Mouse (Mus musculus): ENCODE results near the gene Fmo2. TPM values are rescaled to one million over a fixed set of nuclear protein-coding genes. Genes with fewer than 3 reads are reported as not detected.

Gene Fmo2
- polyA plus RNA-seq, 1 experiment from 2014 or later = not detected

DNA sequence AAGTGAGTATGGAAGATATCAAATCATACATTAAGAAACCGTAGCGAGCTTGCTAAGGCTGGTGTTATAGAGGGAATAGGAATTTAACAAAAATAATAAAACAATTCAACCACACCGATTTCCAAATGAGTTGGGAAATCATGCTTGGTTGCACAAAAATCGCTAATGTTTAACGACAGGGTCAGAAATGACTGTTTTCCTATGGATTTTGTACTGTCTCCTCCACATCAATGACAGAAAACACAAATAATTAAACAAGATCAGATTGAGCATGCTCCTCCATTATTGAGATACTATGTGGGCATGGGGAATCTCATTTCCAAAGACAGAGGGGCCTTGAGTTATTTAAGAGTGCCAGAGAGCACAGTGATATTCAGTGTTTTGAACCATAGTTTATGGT lies 34.2 kb downstream of the Fmo2 start:
- no peak overlapping the region for H3K4me2 ChIP-seq (ENCODE audit: low read depth)
- ATAC-seq (ENCODE audit: insufficient read depth, low FRiP score, low TSS enrichment) (no peak), DNase-seq (ENCODE audit: low spot score) (no peak)
- H3K27ac ChIP-seq (ENCODE audit: low read depth, low read length) = no peak overlapping the region
- no peaks in the 10 kb centered on the region for H3K27me3 ChIP-seq (ENCODE audit: control insufficient read depth, insufficient read depth, low read length)
- no peak overlapping the region for H3K4me3 ChIP-seq (ENCODE audit: low read depth, low read length)
- H3K9ac ChIP-seq (ENCODE audit: low read length) = no peak overlapping the region
- no peaks in the 10 kb centered on the region for H3K9me3 ChIP-seq (ENCODE audit: control insufficient read depth, low read length)
- no peaks in the 10 kb centered on the region for H3K36me3 ChIP-seq (ENCODE audit: control insufficient read depth, insufficient read depth, low read length)
- no peaks in the 10 kb centered on the region for H3K4me1 ChIP-seq (ENCODE audit: control insufficient read depth, insufficient read depth, low read length)
- WGBS = 91% methylated on average over 5 of the region's 5 CpGs

DNA sequence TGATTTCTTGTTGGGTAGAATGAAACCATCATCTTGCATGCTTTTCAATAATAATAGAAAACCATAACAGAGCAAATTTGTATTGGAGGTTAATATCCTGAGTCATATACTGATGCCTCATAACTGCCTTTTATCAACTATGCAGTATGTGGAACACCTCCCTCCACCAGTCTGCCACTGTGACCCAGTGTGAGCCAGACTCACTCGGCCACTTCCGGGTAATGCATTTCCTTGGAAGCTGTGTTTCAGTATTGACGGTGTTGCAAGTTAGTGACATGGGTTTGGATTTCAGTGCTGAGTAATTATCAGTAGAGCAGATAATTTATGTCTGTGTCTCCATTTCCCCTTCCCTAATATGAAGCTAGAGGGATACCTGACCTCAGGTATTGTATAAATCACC lies 34.9 kb downstream of the Fmo2 start:
- no peaks in the 10 kb centered on the region for H3K4me1 ChIP-seq (ENCODE audit: control insufficient read depth, insufficient read depth, low read length)
- H3K27ac ChIP-seq (ENCODE audit: low read depth, low read length) = no peak overlapping the region
- WGBS = 96% methylated on average over 3 of the region's 3 CpGs
- H3K27me3 ChIP-seq (ENCODE audit: control insufficient read depth, insufficient read depth, low read length) = no peaks in the 10 kb centered on the region
- no peak overlapping the region for H3K4me2 ChIP-seq (ENCODE audit: low read depth)
- ATAC-seq (ENCODE audit: insufficient read depth, low FRiP score, low TSS enrichment) (no peak), DNase-seq (ENCODE audit: low spot score) (no peak)
- no peak overlapping the region for H3K9ac ChIP-seq (ENCODE audit: low read length)
- no peaks in the 10 kb centered on the region for H3K36me3 ChIP-seq (ENCODE audit: control insufficient read depth, insufficient read depth, low read length)
- no peak overlapping the region for H3K4me3 ChIP-seq (ENCODE audit: low read depth, low read length)
- no peaks in the 10 kb centered on the region for H3K9me3 ChIP-seq (ENCODE audit: control insufficient read depth, low read length)

DNA sequence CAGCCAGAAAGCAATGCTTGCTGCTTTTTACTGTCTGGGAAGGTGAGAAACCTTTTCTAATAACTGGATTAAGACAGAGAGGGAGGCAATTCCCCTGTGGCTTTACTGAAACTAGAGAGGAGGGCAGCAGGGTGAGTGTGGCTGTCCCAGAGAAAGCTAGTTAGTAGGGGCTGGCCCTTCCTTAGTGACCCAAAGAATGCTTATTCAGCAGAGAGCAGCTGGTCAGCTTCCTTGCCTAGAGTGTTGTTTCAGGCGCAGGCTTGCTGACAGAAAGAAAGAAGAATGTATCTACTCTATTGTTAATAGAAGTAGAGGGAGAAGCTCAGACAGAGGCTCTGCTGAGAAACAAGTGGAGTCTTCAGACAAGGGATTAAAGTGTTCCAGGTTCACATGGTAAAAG lies 36.2 kb downstream of the Fmo2 start:
- no peak for DNase-seq (ENCODE audit: low spot score)
- Histone ChIP-seq H3K27me3 (ENCODE audit: control insufficient read depth, insufficient read depth, low read length) (no peaks in the 10 kb centered on the region), H3K4me3 (ENCODE audit: low read depth, low read length) (no peak overlapping the region), H3K4me2 (ENCODE audit: low read depth) (no peak overlapping the region), H3K9ac (ENCODE audit: low read length) (no peak overlapping the region), H3K9me3 (ENCODE audit: control insufficient read depth, low read length) (no peaks in the 10 kb centered on the region), H3K4me1 (ENCODE audit: control insufficient read depth, insufficient read depth, low read length) (no peaks in the 10 kb centered on the region), H3K36me3 (ENCODE audit: control insufficient read depth, insufficient read depth, low read length) (no peaks in the 10 kb centered on the region), H3K27ac (ENCODE audit: low read depth, low read length) (no peak overlapping the region)
- ATAC-seq (ENCODE audit: insufficient read depth, low FRiP score, low TSS enrichment) = no peak
- 20% methylated on average over 1 of the region's 1 CpGs for WGBS

DNA sequence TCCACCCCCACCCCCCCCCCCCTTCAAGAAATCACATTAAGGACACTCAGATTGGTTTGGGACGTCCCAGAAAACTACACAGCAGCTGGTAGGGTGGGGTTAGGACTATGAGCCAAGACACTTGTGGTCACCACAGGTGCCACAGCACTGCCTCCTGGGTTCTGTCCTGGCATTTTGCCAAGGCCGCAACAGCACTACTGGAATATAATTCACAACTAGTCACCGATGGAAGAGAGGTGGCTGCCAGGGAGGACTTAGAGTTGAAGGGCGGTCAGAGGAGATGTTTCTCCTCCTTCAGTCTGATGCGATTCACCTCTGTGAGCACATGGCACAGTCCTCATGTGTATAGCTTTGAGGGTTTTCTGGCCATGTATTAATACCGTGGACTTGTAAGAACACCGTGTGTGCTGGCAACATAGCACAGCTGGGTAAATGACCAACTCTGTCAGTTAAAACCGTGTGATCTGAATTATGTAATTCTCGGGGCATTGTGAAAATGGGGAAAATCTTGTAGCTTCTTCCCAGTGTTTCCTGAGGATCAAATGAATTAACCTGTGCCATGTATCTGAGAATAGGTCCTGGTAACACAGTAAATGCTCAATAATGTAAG lies 38.4 kb downstream of the Fmo2 start:
- 86% methylated on average over 9 of the region's 9 CpGs for WGBS
- ATAC-seq (ENCODE audit: insufficient read depth, low FRiP score, low TSS enrichment) (no peak), DNase-seq (ENCODE audit: low spot score) (no peak)
- H3K4me3 ChIP-seq (ENCODE audit: low read depth, low read length) = no peak overlapping the region
- no peaks in the 10 kb centered on the region for H3K9me3 ChIP-seq (ENCODE audit: control insufficient read depth, low read length)
- H3K4me2 ChIP-seq (ENCODE audit: low read depth) = no peak overlapping the region
- no peaks in the 10 kb centered on the region for H3K4me1 ChIP-seq (ENCODE audit: control insufficient read depth, insufficient read depth, low read length)
- H3K27ac ChIP-seq (ENCODE audit: low read depth, low read length) = no peak overlapping the region
- no peaks in the 10 kb centered on the region for H3K36me3 ChIP-seq (ENCODE audit: control insufficient read depth, insufficient read depth, low read length)
- no peak overlapping the region for H3K9ac ChIP-seq (ENCODE audit: low read length)
- no peaks in the 10 kb centered on the region for H3K27me3 ChIP-seq (ENCODE audit: control insufficient read depth, insufficient read depth, low read length)

DNA sequence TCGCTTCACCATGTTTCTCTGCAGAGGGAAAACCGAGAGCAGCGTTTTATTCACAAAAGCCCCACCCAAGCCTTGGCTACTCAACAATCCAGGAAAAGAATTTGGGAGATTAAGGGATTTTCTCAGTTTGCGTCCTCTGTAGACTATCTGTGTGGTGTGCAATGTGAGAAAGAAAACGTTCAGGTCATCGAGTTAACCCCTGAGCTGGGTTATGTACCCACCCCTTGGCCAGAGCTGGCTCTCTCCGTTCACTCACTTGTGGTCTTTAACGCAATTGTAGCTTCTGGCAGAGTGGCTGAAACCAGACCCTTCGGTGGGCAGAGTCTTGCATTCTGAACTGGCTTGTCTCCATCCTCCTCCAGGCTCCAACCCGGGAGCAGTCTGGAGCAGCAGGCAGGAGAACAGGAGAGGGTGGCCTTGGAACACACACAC lies 39.0 kb downstream of the Fmo2 start:
- 69% methylated on average over 10 of the region's 10 CpGs for WGBS
- no peak overlapping the region for H3K27ac ChIP-seq (ENCODE audit: low read depth, low read length)
- H3K4me3 ChIP-seq (ENCODE audit: low read depth, low read length) = no peak overlapping the region
- no peaks in the 10 kb centered on the region for H3K4me1 ChIP-seq (ENCODE audit: control insufficient read depth, insufficient read depth, low read length)
- no peak overlapping the region for H3K9ac ChIP-seq (ENCODE audit: low read length)
- ATAC-seq (ENCODE audit: insufficient read depth, low FRiP score, low TSS enrichment) (no peak), DNase-seq (ENCODE audit: low spot score) (no peak)
- H3K4me2 ChIP-seq (ENCODE audit: low read depth) = no peak overlapping the region
- H3K9me3 ChIP-seq (ENCODE audit: control insufficient read depth, low read length) = no peaks in the 10 kb centered on the region
- no peaks in the 10 kb centered on the region for H3K36me3 ChIP-seq (ENCODE audit: control insufficient read depth, insufficient read depth, low read length)
- H3K27me3 ChIP-seq (ENCODE audit: control insufficient read depth, insufficient read depth, low read length) = no peaks in the 10 kb centered on the region

DNA sequence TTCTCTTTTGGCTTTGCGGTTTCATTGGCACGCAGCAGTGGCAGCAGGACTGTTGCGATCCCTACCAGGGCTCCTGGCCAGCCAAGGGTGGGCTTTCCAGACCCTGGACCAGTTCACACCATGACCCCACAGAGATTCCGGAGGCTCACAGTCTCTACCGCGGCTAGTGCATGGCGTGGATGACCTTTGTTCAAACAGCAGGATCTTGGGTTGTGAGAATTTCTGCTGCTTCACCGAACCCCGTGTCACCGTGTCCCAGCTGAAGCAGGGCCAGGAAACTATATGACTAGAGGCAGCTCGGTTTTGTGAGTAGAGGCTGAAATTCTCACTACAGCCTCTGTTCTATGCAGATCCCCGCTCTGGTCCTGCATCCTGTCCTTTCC lies 39.8 kb downstream of the Fmo2 start:
- H3K27me3 ChIP-seq (ENCODE audit: control insufficient read depth, insufficient read depth, low read length) = no peaks in the 10 kb centered on the region
- no peaks in the 10 kb centered on the region for H3K4me1 ChIP-seq (ENCODE audit: control insufficient read depth, insufficient read depth, low read length)
- no peaks in the 10 kb centered on the region for H3K36me3 ChIP-seq (ENCODE audit: control insufficient read depth, insufficient read depth, low read length)
- H3K4me2 ChIP-seq (ENCODE audit: low read depth) = no peak overlapping the region
- H3K4me3 ChIP-seq (ENCODE audit: low read depth, low read length) = no peak overlapping the region
- DNase-seq (ENCODE audit: low spot score) = no peak
- ATAC-seq (ENCODE audit: insufficient read depth, low FRiP score, low TSS enrichment) = no peak
- no peak overlapping the region for H3K9ac ChIP-seq (ENCODE audit: low read length)
- H3K27ac ChIP-seq (ENCODE audit: low read depth, low read length) = no peak overlapping the region
- WGBS = 67% methylated on average over 12 of the region's 12 CpGs
- H3K9me3 ChIP-seq (ENCODE audit: control insufficient read depth, low read length) = no peaks in the 10 kb centered on the region

DNA sequence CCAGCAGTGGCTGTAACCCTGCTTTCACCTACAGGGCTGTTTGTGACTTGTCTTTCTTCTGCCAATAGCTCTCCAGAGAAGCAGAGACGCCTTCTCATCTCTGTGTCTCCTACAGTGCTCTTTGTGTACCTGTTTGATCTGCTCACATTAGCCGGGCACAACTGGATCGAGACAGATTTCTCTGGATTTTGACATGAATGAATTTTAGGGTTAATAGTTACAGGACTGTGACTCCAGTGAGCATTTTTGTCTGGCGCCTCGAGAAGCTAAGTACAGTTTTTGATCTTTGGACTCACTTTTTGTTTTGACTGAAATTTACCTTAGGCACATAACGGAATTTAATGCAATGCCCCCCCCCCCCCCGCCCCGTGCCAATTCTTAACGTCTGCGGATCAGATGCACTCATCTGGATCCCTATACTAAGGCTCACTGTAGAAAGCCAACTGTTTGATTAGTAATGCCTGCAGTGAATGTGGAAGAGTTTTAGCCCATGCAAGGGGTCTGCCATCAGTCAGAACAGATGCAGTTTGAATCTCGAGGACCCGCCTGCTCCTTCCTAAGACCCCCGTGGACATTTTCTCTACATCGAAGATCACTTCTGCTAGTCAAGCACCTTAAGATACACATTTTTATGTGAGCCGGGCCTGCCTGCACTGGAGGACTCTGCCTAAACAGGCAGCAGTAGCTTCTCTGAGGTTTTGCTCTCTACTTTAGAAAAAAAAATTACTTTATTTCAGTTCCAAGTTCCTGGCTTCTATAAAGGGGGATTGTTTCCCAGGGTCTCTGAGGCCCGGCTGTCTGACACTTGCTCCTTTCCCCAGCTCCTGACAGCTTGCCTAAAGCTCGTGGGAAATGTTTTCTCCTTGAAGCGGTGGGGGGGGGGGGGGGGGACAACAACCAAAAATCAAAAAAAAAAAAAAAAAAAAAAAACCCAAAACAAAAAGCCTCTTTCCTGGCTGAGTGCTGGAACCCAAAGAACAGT lies 40.5 kb downstream of the Fmo2 start:
- Histone ChIP-seq H3K36me3 (ENCODE audit: control insufficient read depth, insufficient read depth, low read length) (no peaks in the 10 kb centered on the region), H3K9ac (ENCODE audit: low read length) (no peak overlapping the region), H3K9me3 (ENCODE audit: control insufficient read depth, low read length) (no peaks in the 10 kb centered on the region), H3K27me3 (ENCODE audit: control insufficient read depth, insufficient read depth, low read length) (no peaks in the 10 kb centered on the region), H3K27ac (ENCODE audit: low read depth, low read length) (no peak overlapping the region), H3K4me2 (ENCODE audit: low read depth) (no peak overlapping the region), H3K4me1 (ENCODE audit: control insufficient read depth, insufficient read depth, low read length) (no peaks in the 10 kb centered on the region), H3K4me3 (ENCODE audit: low read depth, low read length) (no peak overlapping the region)
- WGBS = 73% methylated on average over 17 of the region's 18 CpGs
- no peak for ATAC-seq (ENCODE audit: insufficient read depth, low FRiP score, low TSS enrichment)
- no peak for DNase-seq (ENCODE audit: low spot score)

DNA sequence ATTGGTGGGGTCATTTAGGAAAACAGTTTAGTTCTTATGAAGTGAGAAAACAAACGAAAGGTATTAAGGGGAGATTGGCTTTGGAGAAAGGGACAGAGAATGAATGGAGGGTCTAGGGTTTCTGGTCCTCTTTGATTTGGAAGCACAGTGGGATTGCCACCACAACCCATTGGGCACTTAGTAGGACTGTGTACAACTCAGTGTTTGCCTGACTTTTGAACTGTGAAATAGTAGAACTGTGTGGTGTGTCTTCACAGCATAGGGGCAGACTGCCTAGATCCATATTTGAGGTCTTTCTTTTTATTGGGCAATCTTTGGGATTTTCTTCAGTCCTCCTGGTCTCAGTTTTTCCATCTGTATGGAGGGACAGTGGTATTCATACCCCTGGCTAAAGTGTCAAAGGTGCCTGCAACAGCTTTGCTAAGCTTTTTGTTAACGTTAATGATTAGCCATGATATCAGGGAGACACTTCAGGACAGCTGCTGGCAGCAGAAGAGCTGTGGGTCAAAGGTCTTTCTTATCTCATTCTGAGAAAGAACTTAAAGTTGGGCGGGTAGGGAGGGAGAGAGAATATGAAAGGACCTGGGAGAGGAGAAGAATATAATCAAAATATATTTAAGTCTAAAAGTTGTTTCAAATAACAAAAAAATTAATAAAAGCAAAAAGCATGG lies 44.6 kb downstream of the Fmo2 start:
- Histone ChIP-seq H3K4me1 (ENCODE audit: control insufficient read depth, insufficient read depth, low read length) (no peaks in the 10 kb centered on the region), H3K27me3 (ENCODE audit: control insufficient read depth, insufficient read depth, low read length) (no peaks in the 10 kb centered on the region), H3K9ac (ENCODE audit: low read length) (no peak overlapping the region), H3K27ac (ENCODE audit: low read depth, low read length) (no peak overlapping the region), H3K9me3 (ENCODE audit: control insufficient read depth, low read length) (no peaks in the 10 kb centered on the region), H3K36me3 (ENCODE audit: control insufficient read depth, insufficient read depth, low read length) (no peaks in the 10 kb centered on the region), H3K4me3 (ENCODE audit: low read depth, low read length) (no peak overlapping the region), H3K4me2 (ENCODE audit: low read depth) (no peak overlapping the region)
- WGBS = 76% methylated on average over 3 of the region's 3 CpGs
- no peak for ATAC-seq (ENCODE audit: insufficient read depth, low FRiP score, low TSS enrichment)
- no peak for DNase-seq (ENCODE audit: low spot score)
